Mouse (Mus musculus): ENCODE measurements at regions not wholly inside any gene's neighbourhood (a gene's known extent, or its start where the extent isn't known, plus 50 kb on each side); places are given as distances from the start of the nearest gene placed in this dataset.

DNA sequence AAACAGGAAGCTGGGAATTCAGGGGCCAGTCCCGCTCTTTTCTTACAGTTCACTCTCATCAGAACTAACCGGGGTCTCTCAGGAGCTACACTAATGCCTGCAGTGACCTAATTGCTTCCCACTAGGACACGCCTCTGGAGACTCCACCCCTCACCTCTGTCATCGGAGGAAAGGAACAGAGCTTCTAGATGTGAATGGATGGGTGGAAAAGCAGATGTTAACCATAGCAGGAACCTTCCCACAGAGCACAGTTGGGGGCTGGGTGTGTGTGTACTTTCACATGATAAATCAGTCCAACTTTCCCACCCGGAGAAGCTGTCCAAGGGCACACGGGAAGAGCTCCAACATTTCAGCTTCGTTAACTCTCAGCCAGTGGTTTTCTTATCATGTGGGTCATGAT, 63.8 kb upstream of the Dlk1 start:
- TF ChIP-seq CTCF (IDR thresholded peaks at IDR 0.05; ENCODE audit: low read depth, low read length) (no peak), POLR2A (IDR thresholded peaks at IDR 0.05; ENCODE audit: insufficient read depth, low read length) (no peak)
